Comparison of ENCODE assay signal across 27 mouse cellular contexts in genomic region chr6:134018807-134019206, GRCm38 (mm10). TPM values are rescaled to one million over a fixed set of nuclear protein-coding genes. Genes with fewer than 3 reads are reported as not detected.
A peak's percentile ranks its signal among the peaks of the same experiment; 100 is the strongest.
DNase-seq lines count a peak whose midpoint lies in the region; ATAC-seq and TF ChIP-seq lines count a peak whose summit lies in the region.
"Had no signal": no experiment of that assay in that cellular context is flagged by ENCODE, and none has a peak within 500 bp of the region (broad histone marks: within the 10 kb centered on the region; RNA-seq: fewer than 3 reads in every experiment).

No protein-coding gene starts in this region.

- H3K4me1 ChIP-seq in liver, postnatal 0 days (ENCODE audit: insufficient read depth) = no peaks in the 10 kb centered on the region
- no peaks in the 10 kb centered on the region for H3K4me1 ChIP-seq in liver, embryonic 12.5 days
- no peaks in the 10 kb centered on the region for H3K4me1 ChIP-seq in intestine, embryonic 15.5 days (replicated peaks)
- no peaks in the 10 kb centered on the region for H3K4me1 ChIP-seq in forebrain, embryonic 16.5 days (replicated peaks; ENCODE audit: control insufficient read depth, insufficient read depth, low read length)
- H3K4me1 ChIP-seq: embryonic facial prominence, embryonic 15.5 days; forebrain, embryonic 10.5 days; heart, embryonic 15.5 days; hindbrain, embryonic 10.5 days had no signal

- no peak for TF ChIP-seq CTCF in liver, postnatal 0 days (IDR thresholded peaks at IDR 0.05; ENCODE audit: low read depth)

- 70% methylated on average over 1 of the region's 1 CpGs for WGBS in liver, postnatal 0 days (ENCODE audit: insufficient replicate concordance)
- WGBS in liver, embryonic 12.5 days (ENCODE audit: insufficient replicate concordance) = 69% methylated on average over 1 of the region's 1 CpGs
- WGBS in intestine, embryonic 15.5 days = 95% methylated on average over 1 of the region's 1 CpGs
- WGBS in forebrain, embryonic 16.5 days = 90% methylated on average over 1 of the region's 1 CpGs

- no peak overlapping the region for H3K4me2 ChIP-seq in liver, postnatal 0 days (ENCODE audit: low read depth, low read length)
- H3K4me2 ChIP-seq in liver, embryonic 12.5 days = no peak overlapping the region
- H3K4me2 ChIP-seq in intestine, embryonic 15.5 days (replicated peaks) = no peak overlapping the region
- no peak overlapping the region for H3K4me2 ChIP-seq in forebrain, embryonic 16.5 days (ENCODE audit: low read length)
- H3K4me2 ChIP-seq: embryonic facial prominence, embryonic 15.5 days; heart, embryonic 15.5 days; hindbrain, embryonic 14.5 days had no signal

- no peaks in the 10 kb centered on the region for H3K9me3 ChIP-seq in liver, postnatal 0 days (ENCODE audit: low read length)
- H3K9me3 ChIP-seq in liver, embryonic 12.5 days (replicated peaks) = no peaks in the 10 kb centered on the region
- no peaks in the 10 kb centered on the region for H3K9me3 ChIP-seq in intestine, embryonic 15.5 days
- no peaks in the 10 kb centered on the region for H3K9me3 ChIP-seq in forebrain, embryonic 16.5 days (ENCODE audit: control insufficient read depth, low read length)
- H3K9me3 ChIP-seq: embryonic facial prominence, embryonic 15.5 days; forebrain, embryonic 10.5 days; heart, embryonic 10.5 days; heart, embryonic 15.5 days; hindbrain, embryonic 10.5 days had no signal

- H3K36me3 ChIP-seq in liver, postnatal 0 days (replicated peaks; ENCODE audit: insufficient read depth, low read length) = no peaks in the 10 kb centered on the region
- no peaks in the 10 kb centered on the region for H3K36me3 ChIP-seq in liver, embryonic 12.5 days
- no peaks in the 10 kb centered on the region for H3K36me3 ChIP-seq in intestine, embryonic 15.5 days
- H3K36me3 ChIP-seq in forebrain, embryonic 16.5 days (ENCODE audit: control insufficient read depth, insufficient read depth) = no peaks in the 10 kb centered on the region
- H3K36me3 ChIP-seq: embryonic facial prominence, embryonic 15.5 days; forebrain, embryonic 10.5 days; heart, embryonic 10.5 days; heart, embryonic 15.5 days; hindbrain, embryonic 10.5 days had no signal

- H3K27me3 ChIP-seq in liver, postnatal 0 days (ENCODE audit: insufficient read depth, low read length) = no peaks in the 10 kb centered on the region
- no peaks in the 10 kb centered on the region for H3K27me3 ChIP-seq in liver, embryonic 12.5 days (replicated peaks)
- H3K27me3 ChIP-seq in intestine, embryonic 15.5 days (replicated peaks) = no peaks in the 10 kb centered on the region
- H3K27me3 ChIP-seq in forebrain, embryonic 16.5 days (replicated peaks; ENCODE audit: control insufficient read depth, insufficient read depth, low read length) = no peaks in the 10 kb centered on the region
- H3K27me3 ChIP-seq: CH12.LX; embryonic facial prominence, embryonic 15.5 days; heart, embryonic 15.5 days; Patski had no signal

- DNase-seq in liver, postnatal 0 days = no peak
- DNase-seq in 416B (ENCODE audit: low read depth) = peak; percentile 43
- no peak for DNase-seq in embryo, embryonic 10 days (ENCODE audit: low spot score)
- no peak for DNase-seq in cerebellum, adult 9-10 months
- DNase-seq: adrenal gland, adult 2 months; adrenal gland, postnatal 25 days; cerebellum, adult 18-20 months; cerebellum, postnatal 10 days; embryo, embryonic 11 days; gastrocnemius, postnatal 36 days; heart, adult 18-20 months; heart, postnatal 14 days had no signal

- no peak overlapping the region for H3K27ac ChIP-seq in liver, postnatal 0 days (ENCODE audit: low read depth)
- H3K27ac ChIP-seq in liver, embryonic 12.5 days = no peak overlapping the region
- H3K27ac ChIP-seq in intestine, embryonic 15.5 days = no peak overlapping the region
- no peak overlapping the region for H3K27ac ChIP-seq in forebrain, embryonic 16.5 days (ENCODE audit: low read length)
- H3K27ac ChIP-seq: embryonic facial prominence, embryonic 15.5 days; forebrain, embryonic 10.5 days; heart, embryonic 10.5 days; heart, embryonic 15.5 days; hindbrain, embryonic 10.5 days; hindbrain, embryonic 14.5 days had no signal

- peak; percentile 60; the same call in 1 of the 2 replicates for ATAC-seq in liver, postnatal 0 days
- no peak for ATAC-seq in liver, embryonic 12.5 days
- peak; percentile 68; the same call in 1 of the 2 replicates for ATAC-seq in intestine, embryonic 15.5 days
- ATAC-seq in megakaryocyte progenitor cell, adult 5-6 weeks (replicated peaks; ENCODE audit: poor library complexity) = peak; percentile 66
- no peak for ATAC-seq in forebrain, embryonic 16.5 days
- ATAC-seq: activated CD4-positive, CD25-positive, alpha-beta regulatory T cell, adult 4 months; forebrain, embryonic 14.5 days; Patski had no signal

- no peak for TF ChIP-seq EP300 in liver, postnatal 0 days (IDR thresholded peaks at IDR 0.05; ENCODE audit: low read depth)

- H3K9ac ChIP-seq in liver, postnatal 0 days (replicated peaks) = no peak overlapping the region
- H3K9ac ChIP-seq in liver, embryonic 12.5 days = no peak overlapping the region
- H3K9ac ChIP-seq in intestine, embryonic 15.5 days = no peak overlapping the region
- no peak overlapping the region for H3K9ac ChIP-seq in forebrain, embryonic 16.5 days (replicated peaks; ENCODE audit: low read depth, low read length)
- H3K9ac ChIP-seq: embryonic facial prominence, embryonic 15.5 days; heart, embryonic 15.5 days; hindbrain, embryonic 14.5 days had no signal

- no peak overlapping the region for H3K4me3 ChIP-seq in liver, postnatal 0 days (ENCODE audit: low read depth, low read length)
- no peak overlapping the region for H3K4me3 ChIP-seq in liver, embryonic 12.5 days
- no peak overlapping the region for H3K4me3 ChIP-seq in intestine, embryonic 15.5 days (replicated peaks)
- no peak overlapping the region for H3K4me3 ChIP-seq in forebrain, embryonic 16.5 days (replicated peaks; ENCODE audit: low read length)
- H3K4me3 ChIP-seq: embryonic facial prominence, embryonic 15.5 days; erythroblast, embryonic 14.5 days; forebrain, embryonic 10.5 days; heart, embryonic 10.5 days; heart, embryonic 15.5 days; hindbrain, embryonic 10.5 days had no signal

RNA-seq across cellular contexts. Expression of gene Etv6, which starts 16.7 kb away (rescaled TPM):
- 2.6 and 2.7 TPM in 2 replicates for polyA plus RNA-seq in liver, postnatal 0 days (2015; fragmentation: Nextera tagmentation; extraction: Ambion mirVana)
- polyA plus RNA-seq in liver, embryonic 12.5 days (2016; fragmentation: Nextera tagmentation; extraction: Ambion mirVana) = 6.7 and 7.9 TPM in 2 replicates
- 12.5 and 12.9 TPM in 2 replicates for polyA plus RNA-seq in intestine, embryonic 15.5 days (2015; fragmentation: Nextera tagmentation; extraction: Ambion mirVana)
- total RNA-seq in megakaryocyte progenitor cell, adult 5-6 weeks (2015) = 124 TPM in 2 replicates
- 67.1 and 76.4 TPM in 2 replicates for total RNA-seq in megakaryocyte progenitor cell, adult 5-6 weeks (2017)
- 5.2 and 5.8 TPM in 2 replicates for polyA plus RNA-seq in forebrain, embryonic 16.5 days (2015; fragmentation: Nextera tagmentation; extraction: Ambion mirVana)

Comparison
In these comparisons a context has a peak if more than half of its experiments do, and no peak if none do; other contexts are left out.
1. ATAC-seq: peak in liver, postnatal 0 days (single experiment), intestine, embryonic 15.5 days (single experiment) and megakaryocyte progenitor cell, adult 5-6 weeks (single experiment); none in liver, embryonic 12.5 days (single experiment) and forebrain, embryonic 16.5 days (single experiment).